Mouse (Mus musculus) CD4-positive, CD25-positive, alpha-beta regulatory T cell, adult 2 months (primary cell): ENCODE measurements around the gene Sry.

Experiments used
- DNase-seq: peaks from one replicate; pipeline ENCODE4 v3.0.0-alpha.2; 2012; ENCODE audit warnings: low read depth, low spot score

Sry gene

DNA sequence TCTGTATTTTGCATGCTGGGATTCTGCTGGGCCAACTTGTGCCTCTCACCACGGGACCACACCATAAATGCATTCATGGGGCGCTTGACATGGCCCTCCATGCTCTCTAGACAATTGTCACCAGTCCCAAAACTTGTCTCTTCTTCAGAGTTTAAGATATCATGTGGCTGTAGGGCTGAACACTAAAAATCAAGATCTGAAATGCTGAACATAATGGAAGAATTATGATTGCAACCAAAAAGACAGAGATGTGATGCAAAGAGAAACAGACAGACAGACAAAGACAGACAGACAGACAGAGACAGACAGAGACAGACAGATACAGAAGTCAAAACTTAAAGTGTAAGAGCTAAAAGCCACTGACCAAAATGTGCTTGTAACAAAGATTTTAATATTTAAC, at the start of gene Sry:
TSS of gene Sry (minus strand) at position 101 of the 400 bp plus-strand sequence.
- no peak for DNase-seq
